Mouse (Mus musculus) spleen, adult 10 weeks (tissue): ENCODE measurements around the gene Crygc. TPM values are rescaled to one million over a fixed set of nuclear protein-coding genes. Genes with fewer than 3 reads are reported as not detected.

Experiments
- polyA plus RNA-seq: library from polyadenylated mRNA; stranded (reverse); fragments of 350-450 nt; fragmentation: Illumina TruSeq; extraction: RNeasy Lipid Tissue Mini Kit (QIAGEN cat#74804); gene quantifications from one replicate; pipeline ENCODE4 v1.2.3, GENCODE M21; 2015; ENCODE audit warnings: low replicate concordance; ENCODE audit not compliant: insufficient read depth

Crygc gene
- not detected for polyA plus RNA-seq

GRCm38 (mm10) chr1:65073589-65073988 is at the start of gene Crygc:
TSS of gene Crygc (minus strand) at chr1:65073689.

GRCm38 (mm10) chr1:65122574-65123372 is 49.3 kb upstream of the Crygc start, which contains the start of gene D630023F18Rik:
TSS of gene D630023F18Rik (minus strand) at chr1:65123214.

GRCm38 (mm10) chr1:65119438-65119837 is 45.9 kb upstream of the Crygc start, which contains the start of gene Gm28845:
TSS of gene Gm28845 (minus strand) at chr1:65119558.

GRCm38 (mm10) chr1:65103273-65103672 is 29.8 kb upstream of the Crygc start, which contains the start of gene Cryga:
TSS of gene Cryga (minus strand) at chr1:65103373.

GRCm38 (mm10) chr1:65082188-65082587 is 8.7 kb upstream of the Crygc start, which contains the start of gene Crygb:
TSS of gene Crygb (minus strand) at chr1:65082288.

GRCm38 (mm10) chr1:65063352-65063751 is 10.1 kb downstream of the Crygc start, which contains the start of gene Crygd:
TSS of gene Crygd (minus strand) at chr1:65063452.

GRCm38 (mm10) chr1:65050952-65051351 is 22.5 kb downstream of the Crygc start, which contains the start of gene Cryge:
TSS of gene Cryge (minus strand) at chr1:65051149.

GRCm38 (mm10) chr1:65032641-65033040 is 40.8 kb downstream of the Crygc start, which contains the start of gene Akr1cl:
TSS of gene Akr1cl (minus strand) at chr1:65032759.

Other genes with a start within 250 kb of the Crygc start
- 32.5 TPM for gene Plekhm3, start 116.9 kb downstream of the Crygc start, polyA plus RNA-seq
- gene Akr1cl, start 40.9 kb downstream of the Crygc start, polyA plus RNA-seq, result 2.5 TPM
- gene Cryge, start 22.5 kb downstream of the Crygc start, polyA plus RNA-seq, result not detected
- not detected for gene Crygd, start 10.2 kb downstream of the Crygc start, polyA plus RNA-seq
- gene Crygb, start 8.6 kb upstream of the Crygc start, polyA plus RNA-seq, result not detected
- gene Cryga, start 29.7 kb upstream of the Crygc start, polyA plus RNA-seq, result not detected
- not detected for gene Gm28845, start 45.9 kb upstream of the Crygc start, polyA plus RNA-seq
- 0.14 TPM for gene D630023F18Rik, start 49.5 kb upstream of the Crygc start, polyA plus RNA-seq
- 67.6 TPM for gene Idh1, start 112.8 kb upstream of the Crygc start, polyA plus RNA-seq
- gene Pikfyve, start 113.0 kb upstream of the Crygc start, polyA plus RNA-seq, result 43.6 TPM
- not detected for gene Pth2r, start 208.4 kb upstream of the Crygc start, polyA plus RNA-seq